Mouse (Mus musculus) CH12F3 (cell line): ENCODE results near the gene Zdhhc6.

Source experiments
- in situ Hi-C: fragments of 300-500 bp; cut with MboI; formaldehyde crosslinking; loops from 2 replicates; pipeline ENCODE4 v1.14.3; 2020; ENCODE audit warnings: low sequenced_read_pairs

Zdhhc6 gene

GRCm38 (mm10) chr19:55226621-55227020 lies 89.2 kb downstream of the Zdhhc6 start:
- in situ Hi-C loops, result no loop called here

- in situ Hi-C loops, result no loop called here
Observed at GRCm38 (mm10) chr19:55222268-55222667, 93.6 kb downstream of the Zdhhc6 start.
